Mouse (Mus musculus) liver, adult 2 months (tissue): ENCODE results near the gene Dapk3. TPM values are rescaled to one million over a fixed set of nuclear protein-coding genes. Genes with fewer than 3 reads are reported as not detected.

Experiments
- DNase-seq: peaks from one replicate; pipeline ENCODE4 v3.0.0-alpha.2; 2011; ENCODE audit warnings: low read depth, low spot score; ENCODE audit errors: extremely low read depth
- H3K27ac ChIP-seq: fragments of 200-500 bp; replicated peaks from 2 replicates; pipeline ENCODE4 v1.5.1; 2012; ENCODE audit warnings: low read depth, mild to moderate bottlenecking, control low read depth, inconsistent platforms, low read length; ENCODE audit not compliant: insufficient read depth
- H3K27me3 ChIP-seq: fragments of 200-500 bp; 2 replicates; pipeline ENCODE4 v1.6.1; 2012; ENCODE audit warnings: mild to moderate bottlenecking, moderate library complexity, low read length, inconsistent platforms; ENCODE audit not compliant: control insufficient read depth, insufficient read depth
- H3K36me3 ChIP-seq: fragments of 200-500 bp; 2 replicates; pipeline ENCODE4 v1.6.1; 2012; ENCODE audit warnings: low read length, inconsistent platforms; ENCODE audit not compliant: control insufficient read depth, insufficient read depth
- H3K4me1 ChIP-seq: fragments of 200-500 bp; 2 replicates; pipeline ENCODE4 v1.6.1; 2011; ENCODE audit warnings: low read length; ENCODE audit not compliant: control insufficient read depth, insufficient read depth
- H3K4me3 ChIP-seq: fragments of 200-500 bp; 2 replicates; pipeline ENCODE4 v1.5.1; 2011; ENCODE audit warnings: low read depth, mild to moderate bottlenecking, control low read depth, low read length, moderate library complexity; ENCODE audit not compliant: insufficient read depth
- H3K79me2 ChIP-seq: fragments of 200-500 bp; 2 replicates; pipeline ENCODE4 v1.6.1; 2012; ENCODE audit warnings: inconsistent platforms, mild to moderate bottlenecking, low read length, moderate library complexity; ENCODE audit not compliant: control insufficient read depth, insufficient read depth
- H3K9ac ChIP-seq: fragments of 200-500 bp; 2 replicates; pipeline ENCODE4 v1.6.1; 2012; ENCODE audit warnings: low read depth, mild to moderate bottlenecking, control low read depth, inconsistent platforms, low read length
- CTCF ChIP-seq: fragments of 200-500 bp; IDR thresholded peaks from 2 replicates; pipeline ENCODE4 v1.5.1; 2011; ENCODE audit warnings: low read depth, low read length, control low read depth
- POLR2A ChIP-seq: fragments of 200-500 bp; IDR thresholded peaks from 2 replicates; pipeline ENCODE4 v1.6.1; 2011; ENCODE audit warnings: low read length, control low read depth; ENCODE audit not compliant: insufficient read depth; ENCODE audit errors: extremely low read depth
- WGBS: fragments of 180-500 bp; shearing (Covaris S2); methylation state at CpG from one replicate; pipeline ENCODE4 v1.1.7; 2018; 5-methylcytosine and 5-hydroxymethylcytosine counted together
- polyA plus RNA-seq: library from polyadenylated mRNA; depleted of rRNA; stranded (reverse); fragments of >200 nt; gene quantifications from 2 replicates; pipeline ENCODE4 v1.2.3, GENCODE M21; 2012
- total RNA-seq: library from RNA; depleted of rRNA; stranded (reverse); fragments of >200 nt; gene quantifications from 2 replicates; pipeline ENCODE4 v1.2.3, GENCODE M21; 2014

Dapk3 gene
- total and polyA plus RNA-seq, 2 experiments, result 14.1 to 44.2 TPM

DNA sequence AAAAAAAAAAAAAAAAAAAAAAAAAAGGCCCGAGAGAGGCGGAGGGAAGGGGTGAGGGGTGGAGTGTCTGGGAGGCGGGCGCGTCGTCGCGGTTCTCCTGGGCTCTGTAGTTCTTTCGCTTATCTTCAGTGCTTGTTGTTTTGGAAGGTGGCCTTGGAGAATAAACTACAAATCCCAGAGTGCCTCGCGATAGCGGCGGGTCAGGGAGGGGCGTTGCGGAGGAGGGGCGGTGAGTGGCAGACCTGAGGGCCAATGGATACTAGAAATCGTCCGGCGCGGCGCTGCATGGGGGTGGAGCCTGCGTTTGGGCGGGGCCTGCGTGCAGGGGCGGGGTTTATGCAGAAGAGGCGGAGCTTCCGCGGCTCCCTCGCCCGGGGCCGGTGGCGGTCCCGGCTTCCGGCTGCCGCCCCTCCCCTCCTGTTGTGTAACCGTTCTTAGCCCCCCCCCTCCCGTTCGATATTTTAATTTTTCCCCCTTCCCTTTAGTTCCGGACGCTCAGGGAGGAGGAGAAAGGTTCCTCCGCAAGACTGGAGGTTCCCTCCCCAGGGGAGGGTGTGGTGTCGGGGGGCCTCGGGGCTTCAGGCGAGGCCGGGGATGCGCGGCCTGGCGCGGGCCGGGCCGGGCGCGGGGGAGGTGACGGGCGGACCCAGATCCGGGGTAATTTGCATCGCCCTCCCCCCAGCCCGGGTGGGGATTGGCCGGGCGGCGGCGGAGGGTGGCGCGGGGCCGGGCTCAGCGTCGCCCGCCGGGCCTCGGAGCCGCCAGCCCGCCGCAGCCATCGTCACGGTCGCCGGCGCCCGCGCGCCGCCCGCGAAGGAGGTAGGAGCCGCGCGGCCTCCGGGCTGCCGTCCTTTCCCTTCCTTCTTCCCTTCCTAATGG lies 45.3 kb upstream of the Dapk3 start:
- Histone ChIP-seq H3K27ac (peak overlapping the region; percentile 93), H3K79me2 (peaks cover 47% of the 10 kb centered on the region), H3K4me3 (peak overlapping the region; percentile 97), H3K9ac (peak overlapping the region; percentile 84), H3K27me3 (no peaks in the 10 kb centered on the region), H3K4me1 (peaks cover 22% of the 10 kb centered on the region), H3K36me3 (no peaks in the 10 kb centered on the region)
- peak; percentile 95 for DNase-seq
- TF ChIP-seq CTCF, result no peak
- TF ChIP-seq POLR2A, result peak; percentile 50; the same call in 1 of the 2 replicates
- under 1% methylated on average over 85 of the region's 89 CpGs for WGBS

DNA sequence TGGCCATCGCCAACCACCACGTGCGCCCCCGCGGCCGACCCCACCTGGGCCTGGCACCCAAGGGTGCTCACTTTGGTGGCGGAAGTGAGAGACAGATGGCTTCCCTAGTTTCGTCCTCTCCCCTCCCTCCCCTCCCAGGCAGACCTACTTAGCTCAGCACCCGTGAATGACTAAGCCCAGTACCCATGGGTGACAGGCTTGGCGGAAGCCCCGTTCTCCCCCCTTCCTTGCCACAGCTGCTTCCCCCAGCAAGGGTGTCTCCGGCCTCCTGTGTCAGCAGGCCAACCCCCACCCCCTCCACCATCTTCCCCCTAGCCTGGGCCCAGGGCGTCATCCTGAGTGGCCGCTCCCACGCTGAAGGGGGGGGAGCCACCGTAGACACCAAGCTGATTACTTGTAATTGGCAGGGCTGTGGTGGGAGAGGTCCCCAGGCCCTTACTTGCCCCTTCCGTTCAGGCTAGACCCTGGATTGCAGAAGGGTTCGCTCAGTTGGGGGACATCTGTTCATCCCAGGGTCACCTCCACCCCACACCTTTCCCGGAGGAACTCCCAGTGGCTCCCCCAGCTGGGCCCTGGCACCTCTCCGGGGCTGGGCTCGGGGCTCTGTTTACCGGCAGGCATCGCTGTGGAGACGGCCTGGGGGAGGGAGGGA lies 44.5 kb upstream of the Dapk3 start:
- peak overlapping the region; percentile 93 for H3K27ac ChIP-seq
- H3K36me3 ChIP-seq, result no peaks in the 10 kb centered on the region
- peaks cover 22% of the 10 kb centered on the region for H3K4me1 ChIP-seq
- H3K9ac ChIP-seq, result peak overlapping the region; percentile 84
- DNase-seq, result peak; percentile 30
- H3K4me3 ChIP-seq, result peak overlapping the region; percentile 92
- WGBS, result 0% methylated on average over 24 of the region's 24 CpGs
- TF ChIP-seq POLR2A (no peak), CTCF (no peak)
- peaks cover 55% of the 10 kb centered on the region for H3K79me2 ChIP-seq
- no peaks in the 10 kb centered on the region for H3K27me3 ChIP-seq

DNA sequence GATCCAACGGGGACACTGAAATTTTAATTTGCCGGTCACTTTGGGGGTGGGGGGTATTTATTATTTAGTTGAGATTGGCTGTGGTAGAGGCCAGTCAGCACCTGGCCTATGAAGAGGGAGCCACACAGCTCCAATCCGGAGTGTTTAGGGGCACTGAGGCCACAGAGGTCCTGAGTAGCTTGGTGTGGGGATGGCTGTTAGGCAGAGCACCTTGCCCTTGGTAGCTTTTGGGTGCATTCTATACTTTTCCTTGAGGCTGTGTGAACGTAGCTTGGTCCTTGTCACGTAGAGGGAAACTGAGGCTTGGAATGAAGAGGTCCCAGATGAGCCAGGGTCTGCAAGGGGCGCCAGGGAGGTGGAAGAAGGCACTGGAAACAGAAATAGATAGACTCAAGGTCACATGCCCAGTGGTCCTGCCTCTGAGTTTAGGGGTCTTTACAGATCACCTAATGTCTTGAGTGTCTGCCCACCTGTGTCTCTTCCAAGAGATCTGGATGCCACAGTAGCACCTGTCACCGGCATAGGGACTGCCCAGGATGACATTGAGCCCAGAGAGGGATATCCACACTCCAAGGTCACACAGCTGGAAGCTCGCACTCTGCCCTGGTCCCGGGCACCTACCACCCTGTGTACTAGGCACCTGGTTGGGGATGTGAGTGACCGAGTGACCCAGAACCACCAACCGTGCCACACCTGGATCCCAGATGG lies 43.8 kb upstream of the Dapk3 start:
- peaks cover 62% of the 10 kb centered on the region for H3K79me2 ChIP-seq
- H3K27me3 ChIP-seq, result no peaks in the 10 kb centered on the region
- H3K9ac ChIP-seq, result peak overlapping the region; percentile 84
- no peak for TF ChIP-seq POLR2A
- TF ChIP-seq CTCF, result no peak
- WGBS, result 14% methylated on average over 11 of the region's 11 CpGs
- peaks cover 22% of the 10 kb centered on the region for H3K4me1 ChIP-seq
- peak; percentile 53 for DNase-seq
- peak overlapping the region; percentile 19 for H3K27ac ChIP-seq
- H3K36me3 ChIP-seq, result 0 out of 2 replicates have a peak, but pooled peaks cover 2% of the 10 kb centered on the region
- H3K4me3 ChIP-seq, result peak overlapping the region; percentile 92

DNA sequence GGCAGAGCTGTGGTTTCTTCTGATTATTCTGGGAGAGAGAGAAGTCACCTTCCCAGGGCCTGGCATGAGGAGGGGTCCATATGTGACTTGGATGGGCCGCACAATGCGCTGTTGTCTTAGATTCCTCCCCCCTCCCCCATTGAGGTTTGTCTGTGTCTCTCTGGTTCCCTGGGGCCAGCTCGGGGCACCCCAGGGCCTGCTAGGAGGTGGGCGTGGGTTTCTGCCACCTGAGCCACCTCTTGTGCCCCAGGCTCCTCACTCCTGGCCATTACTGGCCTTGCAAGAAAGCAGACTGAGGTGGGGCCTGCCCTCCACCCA lies 43.3 kb upstream of the Dapk3 start:
- H3K27ac ChIP-seq, result peak overlapping the region; percentile 19
- H3K9ac ChIP-seq, result peak overlapping the region; percentile 32
- no peaks in the 10 kb centered on the region for H3K27me3 ChIP-seq
- DNase-seq, result no peak
- WGBS, result 53% methylated on average over 4 of the region's 4 CpGs
- H3K4me1 ChIP-seq, result peaks cover 22% of the 10 kb centered on the region
- 0 out of 2 replicates have a peak, but pooled peaks cover 2% of the 10 kb centered on the region for H3K36me3 ChIP-seq
- H3K4me3 ChIP-seq, result peak overlapping the region; percentile 5; the same call in 1 of the 2 replicates
- H3K79me2 ChIP-seq, result peaks cover 67% of the 10 kb centered on the region
- TF ChIP-seq CTCF (no peak), POLR2A (no peak)

DNA sequence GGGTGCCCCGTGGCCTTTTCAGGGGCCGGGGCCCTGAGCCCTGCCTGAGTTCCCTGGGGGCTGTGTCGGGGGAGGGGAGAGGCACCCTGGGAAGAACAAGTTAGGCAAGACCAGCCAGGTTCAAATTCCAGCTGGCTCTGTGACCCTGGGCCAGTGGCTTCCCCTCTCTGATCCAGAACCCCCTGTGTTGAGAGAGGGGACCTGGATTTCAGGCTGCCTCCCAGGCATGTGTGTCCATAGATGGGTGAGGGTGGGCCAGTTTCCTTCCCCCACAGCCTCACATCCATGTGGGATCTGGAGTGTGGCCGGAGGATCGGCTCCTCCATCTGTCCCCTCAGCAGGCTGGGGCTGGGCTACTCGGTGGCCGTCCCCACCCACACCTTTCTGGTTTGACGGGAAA lies 42.8 kb upstream of the Dapk3 start:
- Histone ChIP-seq H3K9ac (peak overlapping the region; percentile 32), H3K79me2 (peaks cover 72% of the 10 kb centered on the region), H3K4me3 (peak overlapping the region; percentile 20; the same call in 1 of the 2 replicates), H3K36me3 (peaks cover 4% of the 10 kb centered on the region; the same call in 1 of the 2 replicates), H3K4me1 (peaks cover 20% of the 10 kb centered on the region), H3K27ac (peak overlapping the region; percentile 19), H3K27me3 (no peaks in the 10 kb centered on the region)
- WGBS, result 13% methylated on average over 8 of the region's 8 CpGs
- no peak for TF ChIP-seq POLR2A
- TF ChIP-seq CTCF, result no peak
- peak; percentile 44 for DNase-seq
